Mouse (Mus musculus): ENCODE results near the gene Plcb4. TPM values are rescaled to one million over a fixed set of nuclear protein-coding genes. Genes with fewer than 3 reads are reported as not detected.

Plcb4 gene
- polyA plus RNA-seq, 1 experiment = 3.7 TPM

DNA sequence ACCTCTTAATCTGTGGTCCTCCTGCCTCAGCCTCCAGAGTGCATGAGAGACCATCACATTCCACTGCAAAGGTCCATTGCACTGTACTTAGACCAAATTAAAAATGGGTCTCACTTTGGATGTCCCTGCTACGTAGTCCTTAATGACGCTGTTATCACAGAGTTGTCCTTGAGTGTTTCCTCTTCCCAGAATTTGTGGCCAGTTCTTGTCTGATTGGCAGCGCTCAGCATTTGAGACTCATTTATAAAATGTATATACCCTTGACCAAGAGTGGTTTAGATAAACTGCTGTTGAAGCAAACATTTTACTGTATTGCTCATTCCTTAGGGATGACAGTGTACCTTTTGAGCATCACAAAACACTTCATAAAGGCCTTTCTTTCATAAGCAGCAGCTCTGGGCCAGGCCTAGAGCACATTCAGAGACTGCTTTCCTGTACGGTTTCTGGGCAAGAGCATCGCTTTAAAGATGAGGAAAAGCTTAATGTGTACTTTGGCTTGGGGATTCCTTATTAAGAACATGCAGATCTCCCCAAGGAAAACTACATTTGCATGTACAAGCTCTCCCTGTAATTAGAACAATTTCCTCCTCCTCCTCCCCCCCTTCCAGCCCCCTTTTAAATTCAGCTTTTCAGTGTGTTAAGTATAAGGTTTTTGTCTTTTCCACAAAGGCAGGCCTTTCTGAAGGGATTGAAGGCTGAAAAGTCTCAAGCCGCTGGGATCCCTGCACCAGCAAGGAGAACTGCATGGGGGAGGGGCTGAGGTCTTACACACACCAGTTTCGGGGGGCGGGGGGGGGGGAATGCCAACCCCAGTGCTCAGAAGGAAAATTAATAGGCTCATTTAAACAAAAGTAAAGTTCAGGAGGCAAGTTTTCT lies 52.5 kb downstream of the Plcb4 start:
- Histone ChIP-seq H3K36me3 (ENCODE audit: control insufficient read depth, insufficient read depth, low read length) (no peaks in the 10 kb centered on the region), H3K4me3 (ENCODE audit: control insufficient read depth, insufficient read depth, low read length) (no peak overlapping the region), H3K27ac (ENCODE audit: control insufficient read depth, insufficient read depth, low read length) (no peak overlapping the region), H3K27me3 (ENCODE audit: control insufficient read depth, insufficient read depth, low read length) (no peaks in the 10 kb centered on the region), H3K4me1 (replicated peaks; ENCODE audit: control insufficient read depth, insufficient read depth, low read length) (no peaks in the 10 kb centered on the region)
- WGBS = 91% methylated on average over 8 of the region's 8 CpGs
- no peak for DNase-seq
- TF ChIP-seq POLR2A (IDR thresholded peaks at IDR 0.05; ENCODE audit: control insufficient read depth, extremely low read depth, insufficient read depth, low read length, poor library complexity) (no peak), CTCF (IDR thresholded peaks at IDR 0.05; ENCODE audit: borderline replicate concordance, control insufficient read depth, extremely low read depth, insufficient read depth, low read length, poor library complexity) (no peak)

DNA sequence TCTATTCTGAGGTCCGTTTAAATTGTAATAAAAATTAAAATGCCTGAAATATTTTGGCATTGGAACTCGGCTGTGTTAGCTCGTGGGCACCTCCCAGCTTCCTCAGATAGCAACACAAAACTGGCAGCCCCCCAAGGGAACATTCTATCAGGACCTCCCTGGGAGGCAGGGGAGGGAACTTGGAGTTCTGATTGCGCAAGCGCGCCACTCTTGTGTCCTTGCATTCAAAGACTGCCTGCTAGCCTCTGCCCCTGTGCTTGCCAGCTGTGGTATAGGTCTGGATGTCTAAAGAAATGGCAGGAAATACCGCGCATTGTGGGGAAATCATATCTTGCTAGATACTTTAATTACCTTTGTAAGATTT lies 53.1 kb downstream of the Plcb4 start:
- H3K36me3 ChIP-seq (ENCODE audit: control insufficient read depth, insufficient read depth, low read length) = no peaks in the 10 kb centered on the region
- TF ChIP-seq CTCF (IDR thresholded peaks at IDR 0.05; ENCODE audit: borderline replicate concordance, control insufficient read depth, extremely low read depth, insufficient read depth, low read length, poor library complexity) = no peak
- TF ChIP-seq POLR2A (IDR thresholded peaks at IDR 0.05; ENCODE audit: control insufficient read depth, extremely low read depth, insufficient read depth, low read length, poor library complexity) = no peak
- H3K27me3 ChIP-seq (ENCODE audit: control insufficient read depth, insufficient read depth, low read length) = no peaks in the 10 kb centered on the region
- no peaks in the 10 kb centered on the region for H3K4me1 ChIP-seq (replicated peaks; ENCODE audit: control insufficient read depth, insufficient read depth, low read length)
- no peak overlapping the region for H3K27ac ChIP-seq (ENCODE audit: control insufficient read depth, insufficient read depth, low read length)
- 75% methylated on average over 8 of the region's 8 CpGs for WGBS
- H3K4me3 ChIP-seq (ENCODE audit: control insufficient read depth, insufficient read depth, low read length) = no peak overlapping the region
- no peak for DNase-seq

DNA sequence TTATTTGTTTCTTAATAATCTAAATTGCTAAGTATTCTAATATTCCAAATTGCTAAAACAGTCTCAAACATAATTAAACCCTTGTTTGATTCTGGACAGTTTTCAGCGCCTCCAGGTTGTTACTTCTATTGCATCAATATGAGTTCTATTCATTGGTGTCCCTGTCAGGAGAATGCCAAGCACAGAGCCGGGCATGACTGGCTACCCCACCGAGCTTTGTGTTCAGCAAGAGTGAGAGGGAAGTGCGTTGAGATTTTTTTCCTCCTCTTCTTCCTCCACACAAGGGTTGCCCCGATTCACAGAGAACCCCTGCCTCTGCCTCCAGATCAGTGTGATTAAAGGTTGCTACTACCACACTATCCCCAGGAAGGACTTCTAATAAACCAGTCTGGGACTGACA lies 53.5 kb downstream of the Plcb4 start:
- 53% methylated on average over 5 of the region's 5 CpGs for WGBS
- TF ChIP-seq CTCF (IDR thresholded peaks at IDR 0.05; ENCODE audit: borderline replicate concordance, control insufficient read depth, extremely low read depth, insufficient read depth, low read length, poor library complexity) (no peak), POLR2A (IDR thresholded peaks at IDR 0.05; ENCODE audit: control insufficient read depth, extremely low read depth, insufficient read depth, low read length, poor library complexity) (no peak)
- no peaks in the 10 kb centered on the region for H3K27me3 ChIP-seq (ENCODE audit: control insufficient read depth, insufficient read depth, low read length)
- no peaks in the 10 kb centered on the region for H3K4me1 ChIP-seq (replicated peaks; ENCODE audit: control insufficient read depth, insufficient read depth, low read length)
- no peak for DNase-seq
- H3K36me3 ChIP-seq (ENCODE audit: control insufficient read depth, insufficient read depth, low read length) = no peaks in the 10 kb centered on the region
- no peak overlapping the region for H3K4me3 ChIP-seq (ENCODE audit: control insufficient read depth, insufficient read depth, low read length)
- H3K27ac ChIP-seq (ENCODE audit: control insufficient read depth, insufficient read depth, low read length) = no peak overlapping the region

DNA sequence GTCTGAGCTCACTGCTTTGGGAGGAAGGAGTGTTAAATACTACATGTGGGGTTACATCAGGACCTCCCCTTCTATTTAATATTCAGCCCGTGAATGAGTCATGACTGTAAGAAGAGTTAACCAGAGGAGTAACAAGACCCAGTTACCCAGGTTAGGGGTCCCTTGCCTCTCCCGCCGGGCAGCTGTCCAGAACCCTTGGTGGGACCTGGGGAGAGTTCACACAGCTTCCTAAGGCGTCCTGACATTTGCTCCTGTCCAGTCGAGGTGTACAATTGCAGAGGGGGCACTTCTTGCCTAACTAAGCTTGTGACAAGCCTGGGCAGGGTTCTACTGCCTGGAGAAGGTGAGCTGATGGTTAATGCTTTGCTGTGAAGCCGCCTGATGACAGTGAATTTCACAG lies 54.1 kb downstream of the Plcb4 start:
- 83% methylated on average over 6 of the region's 6 CpGs for WGBS
- TF ChIP-seq CTCF (IDR thresholded peaks at IDR 0.05; ENCODE audit: borderline replicate concordance, control insufficient read depth, extremely low read depth, insufficient read depth, low read length, poor library complexity) = no peak
- TF ChIP-seq POLR2A (IDR thresholded peaks at IDR 0.05; ENCODE audit: control insufficient read depth, extremely low read depth, insufficient read depth, low read length, poor library complexity) = no peak
- no peaks in the 10 kb centered on the region for H3K4me1 ChIP-seq (replicated peaks; ENCODE audit: control insufficient read depth, insufficient read depth, low read length)
- H3K27me3 ChIP-seq (ENCODE audit: control insufficient read depth, insufficient read depth, low read length) = no peaks in the 10 kb centered on the region
- H3K36me3 ChIP-seq (ENCODE audit: control insufficient read depth, insufficient read depth, low read length) = no peaks in the 10 kb centered on the region
- no peak overlapping the region for H3K27ac ChIP-seq (ENCODE audit: control insufficient read depth, insufficient read depth, low read length)
- DNase-seq = no peak
- H3K4me3 ChIP-seq (ENCODE audit: control insufficient read depth, insufficient read depth, low read length) = no peak overlapping the region

GRCm38 (mm10) chr2:135716180-135716579 lies 57.4 kb downstream of the Plcb4 start:
- DNase-seq = no peak
- no peak overlapping the region for H3K27ac ChIP-seq (ENCODE audit: control insufficient read depth, insufficient read depth, low read length)
- no peaks in the 10 kb centered on the region for H3K4me1 ChIP-seq (replicated peaks; ENCODE audit: control insufficient read depth, insufficient read depth, low read length)
- TF ChIP-seq CTCF (IDR thresholded peaks at IDR 0.05; ENCODE audit: borderline replicate concordance, control insufficient read depth, extremely low read depth, insufficient read depth, low read length, poor library complexity) (no peak), POLR2A (IDR thresholded peaks at IDR 0.05; ENCODE audit: control insufficient read depth, extremely low read depth, insufficient read depth, low read length, poor library complexity) (no peak)
- no peaks in the 10 kb centered on the region for H3K27me3 ChIP-seq (ENCODE audit: control insufficient read depth, insufficient read depth, low read length)
- 97% methylated on average over 4 of the region's 4 CpGs for WGBS
- H3K4me3 ChIP-seq (ENCODE audit: control insufficient read depth, insufficient read depth, low read length) = no peak overlapping the region
- no peaks in the 10 kb centered on the region for H3K36me3 ChIP-seq (ENCODE audit: control insufficient read depth, insufficient read depth, low read length)

- Histone ChIP-seq H3K36me3 (ENCODE audit: control insufficient read depth, insufficient read depth, low read length) (no peaks in the 10 kb centered on the region), H3K27me3 (ENCODE audit: control insufficient read depth, insufficient read depth, low read length) (no peaks in the 10 kb centered on the region), H3K27ac (ENCODE audit: control insufficient read depth, insufficient read depth, low read length) (no peak overlapping the region), H3K4me3 (ENCODE audit: control insufficient read depth, insufficient read depth, low read length) (no peak overlapping the region), H3K4me1 (replicated peaks; ENCODE audit: control insufficient read depth, insufficient read depth, low read length) (no peaks in the 10 kb centered on the region)
- WGBS = 74% methylated on average over 16 of the region's 16 CpGs
- DNase-seq = no peak
- TF ChIP-seq CTCF (IDR thresholded peaks at IDR 0.05; ENCODE audit: borderline replicate concordance, control insufficient read depth, extremely low read depth, insufficient read depth, low read length, poor library complexity) = no peak
Observed at GRCm38 (mm10) chr2:135717232-135718134, 58.7 kb downstream of the Plcb4 start.

Measured in thymus, adult 2 months (tissue).